Mouse (Mus musculus) forebrain, embryonic 10.5 days (tissue): ENCODE measurements around the gene Stac. TPM values are rescaled to one million over a fixed set of nuclear protein-coding genes. Genes with fewer than 3 reads are reported as not detected.

Experiments
- DNase-seq: peaks from one replicate; pipeline ENCODE4 v3.0.0-alpha.2; 2017; ENCODE audit warnings: low spot score; ENCODE audit errors: extremely low spot score
- H3K27ac ChIP-seq: fragments of 300-500 bp; sonication (generic); 2 replicates; pipeline ENCODE4 v1.5.1; 2016; ENCODE audit warnings: mild to moderate bottlenecking
- H3K27me3 ChIP-seq: fragments of 300-500 bp; sonication (generic); 2 replicates; pipeline ENCODE4 v1.6.1; 2016; ENCODE audit warnings: mild to moderate bottlenecking; ENCODE audit not compliant: poor library complexity, severe bottlenecking
- H3K36me3 ChIP-seq: fragments of 300-500 bp; sonication (generic); replicated peaks from 2 replicates; pipeline ENCODE4 v1.6.1; 2016; ENCODE audit warnings: mild to moderate bottlenecking, moderate library complexity
- H3K4me1 ChIP-seq: fragments of 300-500 bp; sonication (generic); 2 replicates; pipeline ENCODE4 v1.6.1; 2016
- H3K4me3 ChIP-seq: fragments of 300-500 bp; sonication (generic); 2 replicates; pipeline ENCODE4 v1.5.1; 2016; ENCODE audit warnings: mild to moderate bottlenecking, moderate library complexity
- H3K9me3 ChIP-seq: fragments of 300-500 bp; sonication (generic); 2 replicates; pipeline ENCODE4 v1.6.1; 2016; ENCODE audit warnings: mild to moderate bottlenecking, moderate library complexity
- WGBS: fragments of 180-500 bp; shearing (Covaris S2); methylation state at CpG from one replicate; pipeline ENCODE4 v1.1.7; 2016; 5-methylcytosine and 5-hydroxymethylcytosine counted together
- polyA plus RNA-seq: library from polyadenylated mRNA; unstranded; fragments of >200 nt; fragmentation: Nextera tagmentation; extraction: Ambion mirVana; gene quantifications from 2 replicates; pipeline ENCODE4 v1.2.1, GENCODE M21; 2016

The Stac gene
- polyA plus RNA-seq, 1 experiment from 2014 or later = 0.22 TPM

- no peaks in the 10 kb centered on the region for H3K4me1 ChIP-seq
- H3K4me3 ChIP-seq = no peak overlapping the region
- no peak overlapping the region for H3K27ac ChIP-seq
- no peaks in the 10 kb centered on the region for H3K36me3 ChIP-seq
- no peak for DNase-seq
- 62% methylated on average over 2 of the region's 2 CpGs for WGBS
- no peaks in the 10 kb centered on the region for H3K27me3 ChIP-seq
- no peaks in the 10 kb centered on the region for H3K9me3 ChIP-seq
Observed at GRCm38 (mm10) chr9:111679516-111679915, 10.6 kb downstream of the Stac start.

- 90% methylated on average over 6 of the region's 6 CpGs for WGBS
- H3K9me3 ChIP-seq = no peaks in the 10 kb centered on the region
- H3K27me3 ChIP-seq = no peaks in the 10 kb centered on the region
- no peak for DNase-seq
- H3K4me1 ChIP-seq = peaks cover 3% of the 10 kb centered on the region; the same call in 1 of the 2 replicates
- no peaks in the 10 kb centered on the region for H3K36me3 ChIP-seq
- H3K4me3 ChIP-seq = no peak overlapping the region
- no peak overlapping the region for H3K27ac ChIP-seq
Observed at GRCm38 (mm10) chr9:111669816-111670215, 20.3 kb downstream of the Stac start.

- Histone ChIP-seq H3K4me1 (no peaks in the 10 kb centered on the region), H3K27me3 (no peaks in the 10 kb centered on the region), H3K27ac (no peak overlapping the region), H3K36me3 (no peaks in the 10 kb centered on the region), H3K9me3 (no peaks in the 10 kb centered on the region), H3K4me3 (no peak overlapping the region)
- 91% methylated on average over 4 of the region's 4 CpGs for WGBS
- no peak for DNase-seq
Observed at GRCm38 (mm10) chr9:111655066-111655465, 35.1 kb downstream of the Stac start.

GRCm38 (mm10) chr9:111644228-111644627, 45.9 kb downstream of the Stac start:
- H3K27me3 ChIP-seq = no peaks in the 10 kb centered on the region
- peaks cover 1% of the 10 kb centered on the region; the same call in 1 of the 2 replicates for H3K4me1 ChIP-seq
- no peaks in the 10 kb centered on the region for H3K36me3 ChIP-seq
- H3K27ac ChIP-seq = no peak overlapping the region
- no peak for DNase-seq
- WGBS = 83% methylated on average over 4 of the region's 4 CpGs
- no peak overlapping the region for H3K4me3 ChIP-seq
- H3K9me3 ChIP-seq = no peaks in the 10 kb centered on the region

- peaks cover 5% of the 10 kb centered on the region; the same call in 1 of the 2 replicates for H3K4me1 ChIP-seq
- no peaks in the 10 kb centered on the region for H3K9me3 ChIP-seq
- WGBS = 80% methylated on average over 5 of the region's 5 CpGs
- H3K36me3 ChIP-seq = no peaks in the 10 kb centered on the region
- H3K27me3 ChIP-seq = no peaks in the 10 kb centered on the region
- no peak overlapping the region for H3K27ac ChIP-seq
- no peak for DNase-seq
- H3K4me3 ChIP-seq = no peak overlapping the region
Observed at GRCm38 (mm10) chr9:111643369-111643768, 46.8 kb downstream of the Stac start.

- H3K4me3 ChIP-seq = no peak overlapping the region
- 89% methylated on average over 2 of the region's 2 CpGs for WGBS
- H3K27ac ChIP-seq = no peak overlapping the region
- peaks cover 13% of the 10 kb centered on the region for H3K4me1 ChIP-seq
- no peak for DNase-seq
- H3K27me3 ChIP-seq = no peaks in the 10 kb centered on the region
- no peaks in the 10 kb centered on the region for H3K9me3 ChIP-seq
- H3K36me3 ChIP-seq = no peaks in the 10 kb centered on the region
Observed at GRCm38 (mm10) chr9:111637641-111638040, 52.5 kb downstream of the Stac start.

- H3K4me1 ChIP-seq = peaks cover 9% of the 10 kb centered on the region
- no peak overlapping the region for H3K4me3 ChIP-seq
- DNase-seq = no peak
- peak overlapping the region; percentile 53; the same call in 1 of the 2 replicates for H3K27ac ChIP-seq
- 48% methylated on average over 4 of the region's 4 CpGs for WGBS
- H3K36me3 ChIP-seq = no peaks in the 10 kb centered on the region
- no peaks in the 10 kb centered on the region for H3K27me3 ChIP-seq
- no peaks in the 10 kb centered on the region for H3K9me3 ChIP-seq
Observed at GRCm38 (mm10) chr9:111632833-111633232, 57.3 kb downstream of the Stac start.

- no peak for DNase-seq
- WGBS = 86% methylated on average over 2 of the region's 2 CpGs
- H3K27me3 ChIP-seq = no peaks in the 10 kb centered on the region
- H3K4me3 ChIP-seq = no peak overlapping the region
- no peaks in the 10 kb centered on the region for H3K36me3 ChIP-seq
- H3K9me3 ChIP-seq = no peaks in the 10 kb centered on the region
- no peaks in the 10 kb centered on the region for H3K4me1 ChIP-seq
- H3K27ac ChIP-seq = no peak overlapping the region
Observed at GRCm38 (mm10) chr9:111621191-111621590, 69.0 kb downstream of the Stac start.

GRCm38 (mm10) chr9:111611341-111611740, 78.8 kb downstream of the Stac start:
- WGBS = 83% methylated on average over 3 of the region's 3 CpGs
- no peak overlapping the region for H3K4me3 ChIP-seq
- H3K27me3 ChIP-seq = no peaks in the 10 kb centered on the region
- no peaks in the 10 kb centered on the region for H3K36me3 ChIP-seq
- H3K4me1 ChIP-seq = no peaks in the 10 kb centered on the region
- H3K9me3 ChIP-seq = no peaks in the 10 kb centered on the region
- no peak overlapping the region for H3K27ac ChIP-seq
- no peak for DNase-seq

- Histone ChIP-seq H3K9me3 (no peaks in the 10 kb centered on the region), H3K4me1 (no peaks in the 10 kb centered on the region), H3K36me3 (no peaks in the 10 kb centered on the region), H3K27me3 (no peaks in the 10 kb centered on the region), H3K4me3 (no peak overlapping the region), H3K27ac (no peak overlapping the region)
- 85% methylated on average over 6 of the region's 6 CpGs for WGBS
- DNase-seq = no peak
Observed at GRCm38 (mm10) chr9:111608762-111609161, 81.4 kb downstream of the Stac start.

- 95% methylated on average over 8 of the region's 8 CpGs for WGBS
- Histone ChIP-seq H3K27me3 (no peaks in the 10 kb centered on the region), H3K9me3 (no peaks in the 10 kb centered on the region), H3K27ac (no peak overlapping the region), H3K4me3 (no peak overlapping the region), H3K4me1 (no peaks in the 10 kb centered on the region), H3K36me3 (no peaks in the 10 kb centered on the region)
- DNase-seq = no peak
Observed at GRCm38 (mm10) chr9:111606603-111607002, 83.5 kb downstream of the Stac start.

GRCm38 (mm10) chr9:111587527-111587926, 102.6 kb downstream of the Stac start:
- Histone ChIP-seq H3K36me3 (no peaks in the 10 kb centered on the region), H3K27me3 (no peaks in the 10 kb centered on the region), H3K4me3 (no peak overlapping the region), H3K4me1 (no peaks in the 10 kb centered on the region), H3K9me3 (no peaks in the 10 kb centered on the region), H3K27ac (no peak overlapping the region)
- no peak for DNase-seq
- 99% methylated on average over 2 of the region's 2 CpGs for WGBS

GRCm38 (mm10) chr9:111578784-111579183, 111.4 kb downstream of the Stac start:
- Histone ChIP-seq H3K4me1 (0 out of 2 replicates have a peak, but pooled peaks cover 3% of the 10 kb centered on the region), H3K36me3 (no peaks in the 10 kb centered on the region), H3K4me3 (no peak overlapping the region), H3K27ac (no peak overlapping the region), H3K9me3 (no peaks in the 10 kb centered on the region), H3K27me3 (no peaks in the 10 kb centered on the region)
- DNase-seq = no peak
- 79% methylated on average over 9 of the region's 9 CpGs for WGBS

- H3K9me3 ChIP-seq = no peaks in the 10 kb centered on the region
- H3K27ac ChIP-seq = no peak overlapping the region
- H3K36me3 ChIP-seq = no peaks in the 10 kb centered on the region
- H3K4me1 ChIP-seq = 0 out of 2 replicates have a peak, but pooled peaks cover 3% of the 10 kb centered on the region
- H3K27me3 ChIP-seq = no peaks in the 10 kb centered on the region
- DNase-seq = no peak
- WGBS = 88% methylated on average over 6 of the region's 6 CpGs
- no peak overlapping the region for H3K4me3 ChIP-seq
Observed at GRCm38 (mm10) chr9:111577453-111577852, 112.7 kb downstream of the Stac start.
